16 mouse cellular contexts compared by ENCODE assay signal in genomic region chr11:78502909-78503650, GRCm38 (mm10). TPM values are rescaled to one million over a fixed set of nuclear protein-coding genes. Genes with fewer than 3 reads are reported as not detected.
DNase-seq lines count a peak whose midpoint lies in the region; ATAC-seq lines count a peak whose summit lies in the region.
"Had no signal": no experiment of that assay in that cellular context is flagged by ENCODE, and none has a peak within 500 bp of the region (broad histone marks: within the 10 kb centered on the region; RNA-seq: fewer than 3 reads in every experiment).

Gene Sebox, plus strand, starts transcription at chr11:78503447.

- H3K27me3 ChIP-seq in limb, embryonic 15.5 days: peaks cover 29% of the 10 kb centered on the region
- peaks cover 36% of the 10 kb centered on the region for H3K27me3 ChIP-seq in limb, embryonic 10.5 days (ENCODE audit: low read depth, poor library complexity, severe bottlenecking)
- peaks cover 6% of the 10 kb centered on the region; the same call in 1 of the 2 replicates for H3K27me3 ChIP-seq in midbrain, embryonic 15.5 days (replicated peaks)

- DNase-seq in limb, embryonic 10.5 days (ENCODE audit: low spot score): no peak
- peak; percentile 92 for DNase-seq in cerebellum, adult 9-10 months
- peak; percentile 43 to 55 for DNase-seq in layer of hippocampus, postnatal 10 days (ENCODE audit: low spot score in 2 of 2)
- DNase-seq in kidney, postnatal 4 days: no peak

- WGBS in limb, embryonic 15.5 days: 62% methylated on average over 7 of the region's 7 CpGs
- 72% methylated on average over 7 of the region's 7 CpGs for WGBS in limb, embryonic 10.5 days
- 66% methylated on average over 7 of the region's 7 CpGs for WGBS in midbrain, embryonic 15.5 days

- no peak within 1 kb of the TSS for H3K4me2 ChIP-seq in limb, embryonic 15.5 days
- H3K4me2 ChIP-seq in midbrain, embryonic 15.5 days: no peak within 1 kb of the TSS
- H3K4me2 ChIP-seq: heart, embryonic 11.5 days; kidney, embryonic 15.5 days had no signal

- peaks cover 21% of the 10 kb centered on the region for H3K36me3 ChIP-seq in limb, embryonic 15.5 days
- peaks cover 31% of the 10 kb centered on the region for H3K36me3 ChIP-seq in limb, embryonic 10.5 days
- peaks cover 14% of the 10 kb centered on the region for H3K36me3 ChIP-seq in midbrain, embryonic 15.5 days (replicated peaks)

- ATAC-seq in limb, embryonic 15.5 days (ENCODE audit: insufficient number of reproducible peaks, low FRiP score, low TSS enrichment, low read depth): no peak
- peak; percentile 84; the same call in 1 of the 2 replicates for ATAC-seq in cerebellum, adult (ENCODE audit: insufficient number of reproducible peaks, low FRiP score, low TSS enrichment)
- no peak for ATAC-seq in midbrain, embryonic 15.5 days (replicated peaks)
- ATAC-seq: lung, postnatal 0 days had no signal

- H3K4me3 ChIP-seq in limb, embryonic 15.5 days: no peak within 1 kb of the TSS
- H3K4me3 ChIP-seq in limb, embryonic 10.5 days: no peak within 1 kb of the TSS
- H3K4me3 ChIP-seq in midbrain, embryonic 15.5 days: no peak within 1 kb of the TSS
- H3K4me3 ChIP-seq: embryonic facial prominence, embryonic 10.5 days; kidney, embryonic 15.5 days had no signal

- H3K9ac ChIP-seq in limb, embryonic 15.5 days: 0 out of 2 replicates have a peak within 1 kb of the TSS, but pooled peaks have one; percentile 4
- H3K9ac ChIP-seq in midbrain, embryonic 15.5 days: no peak within 1 kb of the TSS
- H3K9ac ChIP-seq: kidney, embryonic 15.5 days had no signal

- peaks cover 2% of the 10 kb centered on the region; the same call in 1 of the 2 replicates for H3K4me1 ChIP-seq in limb, embryonic 15.5 days
- H3K4me1 ChIP-seq in limb, embryonic 10.5 days: peaks cover 2% of the 10 kb centered on the region
- H3K4me1 ChIP-seq in midbrain, embryonic 15.5 days: peaks cover 6% of the 10 kb centered on the region; the same call in 1 of the 2 replicates

- H3K27ac ChIP-seq in limb, embryonic 15.5 days: no peak within 1 kb of the TSS
- no peak within 1 kb of the TSS for H3K27ac ChIP-seq in limb, embryonic 10.5 days
- H3K27ac ChIP-seq in midbrain, embryonic 15.5 days: no peak within 1 kb of the TSS
- H3K27ac ChIP-seq: embryonic facial prominence, embryonic 10.5 days; kidney, embryonic 15.5 days had no signal

- H3K9me3 ChIP-seq in limb, embryonic 15.5 days: no peaks in the 10 kb centered on the region
- H3K9me3 ChIP-seq in limb, embryonic 10.5 days (replicated peaks): no peaks in the 10 kb centered on the region
- H3K9me3 ChIP-seq in midbrain, embryonic 15.5 days: no peaks in the 10 kb centered on the region
- H3K9me3 ChIP-seq: embryonic facial prominence, embryonic 10.5 days; kidney, embryonic 15.5 days had no signal

RNA-seq across cellular contexts. Expression of gene Sebox, which starts in this region (rescaled TPM):
- polyA plus RNA-seq in limb, embryonic 15.5 days (2015; fragmentation: Nextera tagmentation; extraction: Ambion mirVana): 0.22 TPM in 1 of 2 replicates, not detected in the other
- not detected in 2 replicates for polyA plus RNA-seq in limb, embryonic 10.5 days (2016; fragmentation: Nextera tagmentation; extraction: Ambion mirVana)
- total RNA-seq in layer of hippocampus, postnatal 10 days (2021): 1 to 10 TPM; 2.4 to 3.1 TPM
- 0.13 and 0.17 TPM in 2 replicates for polyA plus RNA-seq in midbrain, embryonic 15.5 days (2015; fragmentation: Nextera tagmentation; extraction: Ambion mirVana)
- total RNA-seq: adrenal gland, adult 18-20 months; gastrocnemius, adult 8-10 months; hematopoietic stem cell, adult 5-6 weeks; megakaryocyte-erythroid progenitor cell, adult 5-6 weeks had no signal
- polyA plus RNA-seq: embryonic facial prominence, embryonic 10.5 days; heart, embryonic 11.5 days; kidney, embryonic 15.5 days; lung, postnatal 0 days; stomach, embryonic 14.5 days had no signal

Comparison
In these comparisons a context has a peak if more than half of its experiments do, and no peak if none do; other contexts are left out.
1. DNase-seq: peak in cerebellum, adult 9-10 months (single experiment) and layer of hippocampus, postnatal 10 days (2 of 2); none in limb, embryonic 10.5 days (single experiment) and kidney, postnatal 4 days (0 of 2).